Mouse (Mus musculus): ENCODE measurements around the gene Prex1. TPM values are rescaled to one million over a fixed set of nuclear protein-coding genes. Genes with fewer than 3 reads are reported as not detected.

Gene Prex1
- polyA plus RNA-seq (2015; fragmentation: Nextera tagmentation; extraction: Ambion mirVana): 2.5 and 4.1 TPM in 2 replicates

DNA sequence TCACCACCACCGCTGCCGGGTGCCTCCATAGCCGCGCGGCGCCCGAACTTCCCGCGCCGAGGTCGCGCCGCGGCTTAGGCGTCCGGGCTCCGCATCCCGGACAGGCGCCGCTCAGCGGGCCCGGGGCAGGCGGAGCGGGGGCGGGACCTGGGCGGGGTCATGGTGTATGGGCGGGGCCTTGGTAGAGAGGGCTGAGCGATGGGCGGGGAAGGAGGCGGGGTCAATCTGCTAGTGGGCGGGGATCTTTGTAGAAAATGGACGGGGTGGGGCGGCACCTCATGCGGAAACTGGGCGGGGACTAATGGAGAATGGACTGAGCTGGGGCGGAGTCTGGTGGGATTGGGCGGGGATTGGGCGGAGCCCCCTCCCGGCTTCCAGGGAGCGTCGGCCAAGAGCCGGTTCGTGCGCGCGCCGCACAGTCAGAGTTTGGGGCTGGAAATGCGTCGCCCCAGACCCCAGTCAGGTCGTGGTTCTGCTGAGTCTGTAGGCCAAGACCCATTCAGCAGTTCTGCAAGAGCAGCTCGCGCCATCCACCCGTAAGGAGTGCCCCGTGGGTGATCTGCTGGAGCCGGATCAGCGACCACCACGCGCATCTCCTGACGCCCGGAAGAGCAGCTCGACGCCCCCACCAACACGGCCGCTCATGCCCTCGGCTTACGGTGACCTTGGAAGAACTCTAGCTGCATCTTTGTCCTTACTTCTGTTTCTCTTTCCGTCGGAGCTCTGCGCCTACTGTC, at the start of gene Prex1:
Gene Prex1, minus strand, starts transcription at position 143 of the 737 bp plus-strand sequence.

Other genes starting within 250 kb of the Prex1 start
- 3.2 and 3.9 TPM in 2 replicates for gene Trp53rkb, start 78.7 kb upstream of the Prex1 start, polyA plus RNA-seq (2015; fragmentation: Nextera tagmentation; extraction: Ambion mirVana)
- gene Arfgef2, start 91.8 kb upstream of the Prex1 start, polyA plus RNA-seq (2015; fragmentation: Nextera tagmentation; extraction: Ambion mirVana): 2.5 and 3.1 TPM in 2 replicates
- gene Cse1l, start 192.2 kb upstream of the Prex1 start, polyA plus RNA-seq (2015; fragmentation: Nextera tagmentation; extraction: Ambion mirVana): 36.2 and 49.4 TPM in 2 replicates

Measured in urinary bladder, postnatal 0 days (tissue).